In the genomic region with DNA sequence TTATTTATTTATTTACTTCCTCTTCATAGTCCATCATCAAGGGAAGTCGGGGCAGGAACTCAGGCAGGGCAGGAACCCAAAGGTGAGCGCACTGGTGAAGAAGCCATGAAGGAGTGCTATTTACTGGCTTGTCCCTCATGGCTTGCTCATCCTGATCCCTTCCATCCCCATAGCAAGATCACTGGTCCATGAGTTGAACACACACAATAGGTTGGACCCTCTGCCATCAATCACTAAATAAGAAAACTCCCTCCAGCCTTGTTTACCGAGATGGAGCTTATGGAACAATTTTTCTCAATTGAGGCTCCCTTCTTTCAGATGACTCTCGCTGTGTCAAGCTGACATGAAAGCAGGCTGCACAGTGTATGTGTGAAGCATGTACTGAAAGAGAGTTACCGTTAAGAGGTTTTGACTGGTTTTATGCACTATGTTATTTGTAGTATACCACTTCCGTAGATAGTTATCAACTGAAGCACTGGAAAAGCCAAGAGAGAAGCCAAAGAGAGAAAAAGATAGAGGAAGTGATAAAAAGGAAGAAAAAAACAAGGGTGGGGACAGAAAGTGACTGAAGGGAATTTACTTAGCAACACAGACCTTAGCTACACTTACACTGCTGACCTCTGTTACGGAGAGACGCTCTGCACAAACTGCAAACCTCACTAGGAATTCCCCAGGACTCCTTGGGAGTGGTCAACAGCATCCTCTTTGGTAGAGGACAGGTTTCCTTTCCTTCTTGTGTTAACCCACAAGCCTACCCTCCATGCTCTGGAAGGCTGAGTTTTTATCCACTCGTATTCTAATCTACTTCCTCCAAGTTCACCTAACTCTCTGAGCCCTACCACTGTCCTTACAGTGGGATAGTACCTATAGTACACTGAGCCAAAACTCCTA, we compare ENCODE assay signal across 14 mouse cellular contexts. TPM values are rescaled to one million over a fixed set of nuclear protein-coding genes. Genes with fewer than 3 reads are reported as not detected.
DNase-seq lines count a peak whose midpoint lies in the region; ATAC-seq lines count a peak whose summit lies in the region.
"Had no signal": no experiment of that assay in that cellular context is flagged by ENCODE, and none has a peak within 500 bp of the region (broad histone marks: within the 10 kb centered on the region; RNA-seq: fewer than 3 reads in every experiment).

No protein-coding gene starts in this region.

- ATAC-seq in hematopoietic stem cell, adult 5-6 weeks (replicated peaks in 1 of 2; ENCODE audit: insufficient read depth in 1 of 2, low FRiP score in 2 of 2, low TSS enrichment in 1 of 2, low read depth in 1 of 2, poor library complexity in 2 of 2, severe bottlenecking in 2 of 2): peak; percentile 68 to 74
- ATAC-seq: midbrain, embryonic 15.5 days had no signal

- no peaks in the 10 kb centered on the region for H3K27me3 ChIP-seq in megakaryocyte, embryonic 14.5 days (replicated peaks)
- H3K27me3 ChIP-seq: hindbrain, embryonic 15.5 days; midbrain, embryonic 15.5 days; stomach, embryonic 15.5 days had no signal

- peak overlapping the region; percentile 60 for H3K4me3 ChIP-seq in megakaryocyte, embryonic 14.5 days (replicated peaks)
- H3K4me3 ChIP-seq: hindbrain, embryonic 15.5 days; midbrain, embryonic 15.5 days; stomach, embryonic 15.5 days had no signal

- no peaks in the 10 kb centered on the region for H3K9me3 ChIP-seq in megakaryocyte, embryonic 14.5 days
- H3K9me3 ChIP-seq: hindbrain, embryonic 15.5 days; midbrain, embryonic 15.5 days; stomach, embryonic 15.5 days had no signal

- DNase-seq in 416B (ENCODE audit: low read depth): peak; percentile 60
- DNase-seq in CD4-positive, CD25-positive, alpha-beta regulatory T cell, adult 2 months (ENCODE audit: low read depth, low spot score): peak; percentile 58
- no peak for DNase-seq in ovary, postnatal 36 days (ENCODE audit: low spot score)
- DNase-seq in ovary, postnatal 14 days (ENCODE audit: low spot score): no peak
- no peak for DNase-seq in lung, adult 18-20 months
- DNase-seq in kidney, adult 8-10 months: no peak
- DNase-seq: cerebellum, adult 2 months; left cerebral cortex, postnatal 4 days; right cerebral cortex, postnatal 14 days had no signal

- no peaks in the 10 kb centered on the region for H3K36me3 ChIP-seq in megakaryocyte, embryonic 14.5 days (replicated peaks; ENCODE audit: low read length)
- H3K36me3 ChIP-seq: hindbrain, embryonic 15.5 days; midbrain, embryonic 15.5 days; stomach, embryonic 15.5 days had no signal

- H3K4me1 ChIP-seq in megakaryocyte, embryonic 14.5 days: peaks cover 47% of the 10 kb centered on the region
- H3K4me1 ChIP-seq: hindbrain, embryonic 15.5 days; midbrain, embryonic 15.5 days; stomach, embryonic 15.5 days had no signal

RNA-seq across cellular contexts. Expression of gene Cd47, which starts 9.5 kb away (rescaled TPM):
- total RNA-seq in hematopoietic stem cell, adult 5-6 weeks (2017): 146 and 222 TPM in 2 replicates
- polyA plus RNA-seq in megakaryocyte, embryonic 14.5 days (2012; ENCODE audit: insufficient read depth, low replicate concordance): 98.5 and 119 TPM in 2 replicates

Comparison
In these comparisons a context has a peak if more than half of its experiments do, and no peak if none do; other contexts are left out.
1. DNase-seq: peak in 416B (single experiment) and CD4-positive, CD25-positive, alpha-beta regulatory T cell, adult 2 months (single experiment); none in ovary, postnatal 36 days (single experiment), ovary, postnatal 14 days (single experiment), lung, adult 18-20 months (0 of 2) and kidney, adult 8-10 months (0 of 2).